Comparison of ENCODE assay signal across 10 mouse cellular contexts in genomic region chr1:69138856-69139518, GRCm38 (mm10). TPM values are rescaled to one million over a fixed set of nuclear protein-coding genes. Genes with fewer than 3 reads are reported as not detected.
A peak's percentile ranks its signal among the peaks of the same experiment; 100 is the strongest.
DNase-seq lines count a peak whose midpoint lies in the region; ATAC-seq and TF ChIP-seq lines count a peak whose summit lies in the region.
"Had no signal": no experiment of that assay in that cellular context is flagged by ENCODE, and none has a peak within 500 bp of the region (broad histone marks: within the 10 kb centered on the region; RNA-seq: fewer than 3 reads in every experiment).

No protein-coding gene starts in this region.

- H3K4me3 ChIP-seq in forebrain, embryonic 10.5 days: no peak overlapping the region
- H3K4me3 ChIP-seq in forebrain, embryonic 16.5 days (replicated peaks; ENCODE audit: low read length): no peak overlapping the region
- H3K4me3 ChIP-seq in forebrain, embryonic 14.5 days (ENCODE audit: low read depth, low read length): no peak overlapping the region
- H3K4me3 ChIP-seq in lung, embryonic 14.5 days (ENCODE audit: low read depth, low read length): no peak overlapping the region
- H3K4me3 ChIP-seq: hindbrain, embryonic 15.5 days had no signal

- no peak overlapping the region for H3K9ac ChIP-seq in forebrain, embryonic 16.5 days (replicated peaks; ENCODE audit: low read depth, low read length)
- H3K9ac ChIP-seq in forebrain, embryonic 14.5 days (ENCODE audit: low read length): no peak overlapping the region
- no peak overlapping the region for H3K9ac ChIP-seq in lung, embryonic 14.5 days
- H3K9ac ChIP-seq: hindbrain, embryonic 15.5 days had no signal

- no peak overlapping the region for H3K27ac ChIP-seq in forebrain, embryonic 10.5 days
- H3K27ac ChIP-seq in forebrain, embryonic 16.5 days (ENCODE audit: low read length): no peak overlapping the region
- no peak overlapping the region for H3K27ac ChIP-seq in forebrain, embryonic 14.5 days (ENCODE audit: low read depth, low read length)
- no peak overlapping the region for H3K27ac ChIP-seq in lung, embryonic 14.5 days (ENCODE audit: low read depth)
- H3K27ac ChIP-seq: hindbrain, embryonic 15.5 days had no signal

- H3K27me3 ChIP-seq in forebrain, embryonic 10.5 days (ENCODE audit: poor library complexity, severe bottlenecking): no peaks in the 10 kb centered on the region; the same call in 1 of the 2 replicates
- no peaks in the 10 kb centered on the region for H3K27me3 ChIP-seq in forebrain, embryonic 16.5 days (replicated peaks; ENCODE audit: control insufficient read depth, insufficient read depth, low read length)
- no peaks in the 10 kb centered on the region for H3K27me3 ChIP-seq in forebrain, embryonic 14.5 days (replicated peaks; ENCODE audit: control insufficient read depth, insufficient read depth, low read length)
- H3K27me3 ChIP-seq in lung, embryonic 14.5 days (ENCODE audit: insufficient read depth, low read length): no peaks in the 10 kb centered on the region
- no peaks in the 10 kb centered on the region for H3K27me3 ChIP-seq in splenic B cell, adult 2 months (ENCODE audit: control insufficient read depth, insufficient read depth, low read length, poor library complexity, severe bottlenecking)
- H3K27me3 ChIP-seq: hindbrain, embryonic 15.5 days had no signal

- TF ChIP-seq CTCF in lung, embryonic 14.5 days (IDR thresholded peaks at IDR 0.05; ENCODE audit: low read depth): peak; percentile 77

- peak; percentile 42 for DNase-seq in forebrain, embryonic 10.5 days (ENCODE audit: extremely low spot score, low spot score)
- DNase-seq in ES-CJ7 (ENCODE audit: low read depth, low spot score): peak; percentile 65
- peak; percentile 49 for DNase-seq in c-Kit-positive CD71-positive TER-119-positive erythroid progenitor cells, embryonic 14.5 days (ENCODE audit: low spot score)
- peak; percentile 95 for DNase-seq in forebrain, embryonic 14.5 days (ENCODE audit: low spot score)
- peak; percentile 19 for DNase-seq in large intestine, adult 2 months (ENCODE audit: low read depth, low spot score)
- DNase-seq in lung, embryonic 14.5 days: peak; percentile 89
- DNase-seq in splenic B cell, adult 2 months (ENCODE audit: low read depth, low spot score): peak; percentile 25

- H3K36me3 ChIP-seq in forebrain, embryonic 10.5 days (replicated peaks): no peaks in the 10 kb centered on the region
- no peaks in the 10 kb centered on the region for H3K36me3 ChIP-seq in forebrain, embryonic 16.5 days (ENCODE audit: control insufficient read depth, insufficient read depth)
- no peaks in the 10 kb centered on the region for H3K36me3 ChIP-seq in forebrain, embryonic 14.5 days (ENCODE audit: control insufficient read depth, insufficient read depth, low read length)
- H3K36me3 ChIP-seq in lung, embryonic 14.5 days (ENCODE audit: insufficient read depth): no peaks in the 10 kb centered on the region
- no peaks in the 10 kb centered on the region for H3K36me3 ChIP-seq in splenic B cell, adult 2 months (ENCODE audit: control insufficient read depth, insufficient read depth, low read length, poor library complexity, severe bottlenecking)
- H3K36me3 ChIP-seq: hindbrain, embryonic 15.5 days had no signal

- 37% methylated on average over 4 of the region's 4 CpGs for WGBS in forebrain, embryonic 10.5 days
- WGBS in forebrain, embryonic 16.5 days: 41% methylated on average over 4 of the region's 4 CpGs
- 42% methylated on average over 4 of the region's 4 CpGs for WGBS in forebrain, embryonic 14.5 days
- 32% methylated on average over 4 of the region's 4 CpGs for WGBS in large intestine, adult 2 months
- whole genome bisulfite sequencing in lung, embryonic 14.5 days: 34% methylated on average over 4 of the region's 4 CpGs

- H3K4me1 ChIP-seq in forebrain, embryonic 10.5 days: no peaks in the 10 kb centered on the region
- no peaks in the 10 kb centered on the region for H3K4me1 ChIP-seq in forebrain, embryonic 16.5 days (replicated peaks; ENCODE audit: control insufficient read depth, insufficient read depth, low read length)
- no peaks in the 10 kb centered on the region for H3K4me1 ChIP-seq in forebrain, embryonic 14.5 days (ENCODE audit: control insufficient read depth, insufficient read depth, low read length)
- no peaks in the 10 kb centered on the region for H3K4me1 ChIP-seq in lung, embryonic 14.5 days (ENCODE audit: insufficient read depth)
- H3K4me1 ChIP-seq: hindbrain, embryonic 15.5 days had no signal

- no peak overlapping the region for H3K4me2 ChIP-seq in forebrain, embryonic 16.5 days (ENCODE audit: low read length)
- no peak overlapping the region for H3K4me2 ChIP-seq in forebrain, embryonic 14.5 days (ENCODE audit: low read length)
- H3K4me2 ChIP-seq in lung, embryonic 14.5 days: no peak overlapping the region
- H3K4me2 ChIP-seq: hindbrain, embryonic 15.5 days had no signal

- H3K9me3 ChIP-seq in forebrain, embryonic 10.5 days: no peaks in the 10 kb centered on the region
- H3K9me3 ChIP-seq in forebrain, embryonic 16.5 days (ENCODE audit: control insufficient read depth, low read length): no peaks in the 10 kb centered on the region
- no peaks in the 10 kb centered on the region for H3K9me3 ChIP-seq in forebrain, embryonic 14.5 days (replicated peaks; ENCODE audit: control insufficient read depth, low read length)
- H3K9me3 ChIP-seq in lung, embryonic 14.5 days (ENCODE audit: low read depth, low read length): no peaks in the 10 kb centered on the region
- H3K9me3 ChIP-seq: hindbrain, embryonic 15.5 days had no signal

- ATAC-seq in forebrain, embryonic 16.5 days: no peak
- ATAC-seq in forebrain, embryonic 14.5 days: peak; percentile 63
- no peak for ATAC-seq in lung, embryonic 14.5 days (ENCODE audit: insufficient read depth)

RNA-seq across cellular contexts. Expression of gene Erbb4, which starts 31.1 kb away (rescaled TPM):
- 2.2 and 2.4 TPM in 2 replicates for polyA plus RNA-seq in forebrain, embryonic 10.5 days (2016; fragmentation: Nextera tagmentation; extraction: Ambion mirVana)
- polyA plus RNA-seq in forebrain, embryonic 16.5 days (2015; fragmentation: Nextera tagmentation; extraction: Ambion mirVana): 14.0 and 15.6 TPM in 2 replicates
- polyA plus RNA-seq in forebrain, embryonic 14.5 days (2014; fragmentation: Nextera tagmentation; extraction: Ambion mirVana): 8.4 and 14.4 TPM in 2 replicates
- not detected in 2 replicates for polyA plus RNA-seq in large intestine, adult 2 months (2012; rRNA removed)
- polyA plus RNA-seq in lung, embryonic 14.5 days (2014; fragmentation: Nextera tagmentation; extraction: Ambion mirVana): 1.3 and 1.6 TPM in 2 replicates
- polyA plus RNA-seq: C2C12 had no signal

Comparison
In these comparisons a context has a peak if more than half of its experiments do, and no peak if none do; other contexts are left out.
1. DNase-seq: peak in every context shown above with its lines; median percentile 95 in forebrain, embryonic 14.5 days; 89 in lung, embryonic 14.5 days; 65 in ES-CJ7; 49 in c-Kit-positive CD71-positive TER-119-positive erythroid progenitor cells, embryonic 14.5 days; 42 in forebrain, embryonic 10.5 days; 25 in splenic B cell, adult 2 months; 19 in large intestine, adult 2 months.